Mouse (Mus musculus): ENCODE results near the gene Aqp6. TPM values are rescaled to one million over a fixed set of nuclear protein-coding genes. Genes with fewer than 3 reads are reported as not detected.

Aqp6 gene
- polyA plus RNA-seq, 1 experiment from 2014 or later = 1.3 TPM

GRCm38 (mm10) chr15:99586525-99586924 lies 14.7 kb upstream of the Aqp6 start:
- Histone ChIP-seq H3K27me3 (peaks cover 96% of the 10 kb centered on the region), H3K4me2 (replicated peaks) (no peak overlapping the region), H3K4me1 (peaks cover 25% of the 10 kb centered on the region), H3K4me3 (no peak overlapping the region), H3K27ac (no peak overlapping the region), H3K36me3 (no peaks in the 10 kb centered on the region), H3K9me3 (replicated peaks) (no peaks in the 10 kb centered on the region), H3K9ac (no peak overlapping the region)
- 90% methylated on average over 3 of the region's 3 CpGs for WGBS
- no peak for ATAC-seq (ENCODE audit: low FRiP score)

GRCm38 (mm10) chr15:99589237-99589636 lies 12.0 kb upstream of the Aqp6 start:
- H3K4me2 ChIP-seq (replicated peaks) = no peak overlapping the region
- no peak overlapping the region for H3K9ac ChIP-seq
- ATAC-seq (ENCODE audit: low FRiP score) = no peak
- H3K36me3 ChIP-seq = no peaks in the 10 kb centered on the region
- whole genome bisulfite sequencing = 2% methylated on average over 9 of the region's 9 CpGs
- peaks cover 15% of the 10 kb centered on the region for H3K4me1 ChIP-seq
- H3K27ac ChIP-seq = no peak overlapping the region
- no peaks in the 10 kb centered on the region for H3K9me3 ChIP-seq (replicated peaks)
- H3K27me3 ChIP-seq = peaks cover 99% of the 10 kb centered on the region
- H3K4me3 ChIP-seq = no peak overlapping the region

- Histone ChIP-seq H3K4me1 (peaks cover 10% of the 10 kb centered on the region), H3K4me3 (no peak overlapping the region), H3K27ac (no peak overlapping the region), H3K36me3 (no peaks in the 10 kb centered on the region), H3K4me2 (replicated peaks) (no peak overlapping the region), H3K9me3 (replicated peaks) (no peaks in the 10 kb centered on the region), H3K9ac (no peak overlapping the region), H3K27me3 (peaks cover 99% of the 10 kb centered on the region)
- WGBS = 21% methylated on average over 7 of the region's 7 CpGs
- no peak for ATAC-seq (ENCODE audit: low FRiP score)
Observed at GRCm38 (mm10) chr15:99589704-99590103, 11.5 kb upstream of the Aqp6 start.

GRCm38 (mm10) chr15:99590429-99591084 lies 10.6 kb upstream of the Aqp6 start, which contains the start of gene Aqp5:
TSS of gene Aqp5 (plus strand) at chr15:99590782.
- H3K9me3 ChIP-seq (replicated peaks) = no peaks in the 10 kb centered on the region
- peaks cover 6% of the 10 kb centered on the region for H3K4me1 ChIP-seq
- peak; percentile 74 for ATAC-seq (ENCODE audit: low FRiP score)
- 1% methylated on average over 66 of the region's 83 CpGs for WGBS
- H3K9ac ChIP-seq = peak within 1 kb of the TSS; percentile 49
- H3K27me3 ChIP-seq = peaks cover 99% of the 10 kb centered on the region
- H3K4me3 ChIP-seq = peak within 1 kb of the TSS; percentile 39
- H3K27ac ChIP-seq = no peak within 1 kb of the TSS
- peak within 1 kb of the TSS; percentile 53 for H3K4me2 ChIP-seq (replicated peaks)
- H3K36me3 ChIP-seq = no peaks in the 10 kb centered on the region

DNA sequence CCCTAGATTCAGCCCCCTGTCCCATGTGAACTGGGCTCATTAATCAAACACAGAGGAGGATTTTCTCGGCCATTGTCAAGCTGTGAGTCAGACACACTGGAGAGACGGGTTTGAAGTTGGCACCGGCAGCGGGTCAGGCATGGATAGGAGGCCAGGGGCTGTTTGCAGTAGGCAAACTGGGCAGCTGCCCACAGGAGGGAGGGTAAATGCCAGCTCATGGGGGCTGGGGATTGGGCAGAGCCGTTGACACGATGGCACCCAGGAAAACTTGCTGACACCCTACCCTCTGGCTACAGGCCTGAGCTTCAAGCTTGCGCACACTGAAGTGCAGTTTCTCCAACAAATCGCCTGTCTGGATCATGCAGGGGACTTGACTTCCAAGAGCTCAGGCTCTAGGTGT lies 9.0 kb upstream of the Aqp6 start:
- Histone ChIP-seq H3K36me3 (no peaks in the 10 kb centered on the region), H3K27ac (no peak overlapping the region), H3K4me3 (no peak overlapping the region), H3K9me3 (replicated peaks) (no peaks in the 10 kb centered on the region), H3K27me3 (peaks cover 85% of the 10 kb centered on the region), H3K9ac (no peak overlapping the region), H3K4me1 (peaks cover 16% of the 10 kb centered on the region), H3K4me2 (replicated peaks) (no peak overlapping the region)
- 63% methylated on average over 8 of the region's 8 CpGs for WGBS
- ATAC-seq (ENCODE audit: low FRiP score) = no peak

- Histone ChIP-seq H3K4me2 (replicated peaks) (no peak overlapping the region), H3K9ac (no peak overlapping the region), H3K36me3 (no peaks in the 10 kb centered on the region), H3K27me3 (peaks cover 83% of the 10 kb centered on the region), H3K4me1 (peaks cover 23% of the 10 kb centered on the region), H3K27ac (no peak overlapping the region), H3K4me3 (no peak overlapping the region), H3K9me3 (replicated peaks) (no peaks in the 10 kb centered on the region)
- ATAC-seq (ENCODE audit: low FRiP score) = no peak
- WGBS = 85% methylated on average over 5 of the region's 5 CpGs
Observed at GRCm38 (mm10) chr15:99592877-99593276, 8.3 kb upstream of the Aqp6 start.

- no peak overlapping the region for H3K4me2 ChIP-seq (replicated peaks)
- 81% methylated on average over 10 of the region's 10 CpGs for WGBS
- no peak overlapping the region for H3K9ac ChIP-seq
Observed at GRCm38 (mm10) chr15:99594951-99595350, 6.2 kb upstream of the Aqp6 start.

DNA sequence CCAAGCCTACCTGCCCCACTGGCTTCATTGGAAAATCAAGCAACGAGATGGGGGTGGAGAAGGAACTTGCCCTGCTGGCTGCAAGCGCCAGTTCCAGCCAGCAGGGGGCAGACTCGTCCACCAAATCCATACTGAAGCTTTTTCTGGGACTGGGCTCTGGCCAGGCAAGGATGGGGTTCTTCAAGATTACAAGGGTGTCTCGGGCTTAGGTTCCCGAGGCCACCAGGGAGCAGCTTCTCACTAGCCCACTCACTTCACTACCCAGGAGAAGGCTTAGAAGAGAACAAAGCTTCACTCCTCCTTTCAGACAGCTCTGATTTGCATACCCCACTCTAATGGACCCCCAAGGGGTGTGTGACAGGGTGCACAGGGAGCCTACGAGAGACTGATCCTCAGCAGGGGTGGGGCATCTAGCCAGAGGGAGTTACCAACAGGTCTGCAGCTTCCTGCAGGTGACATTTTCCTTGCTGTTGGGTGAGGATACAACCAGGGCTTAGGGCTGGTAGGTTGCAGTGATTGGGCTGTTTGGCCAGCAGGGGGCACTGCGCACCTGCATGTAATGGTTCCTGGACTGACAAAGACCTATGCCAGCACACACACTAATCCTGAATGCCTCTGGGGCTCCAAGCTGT lies 5.0 kb upstream of the Aqp6 start:
- peaks cover 41% of the 10 kb centered on the region for H3K4me1 ChIP-seq
- ATAC-seq (ENCODE audit: low FRiP score) = peak; percentile 80
- no peaks in the 10 kb centered on the region for H3K9me3 ChIP-seq (replicated peaks)
- H3K9ac ChIP-seq = no peak overlapping the region
- no peaks in the 10 kb centered on the region for H3K36me3 ChIP-seq
- no peak overlapping the region for H3K4me2 ChIP-seq (replicated peaks)
- no peak overlapping the region for H3K4me3 ChIP-seq
- H3K27ac ChIP-seq = peak overlapping the region; percentile 55
- H3K27me3 ChIP-seq = peaks cover 64% of the 10 kb centered on the region
- 1% methylated on average over 7 of the region's 7 CpGs for WGBS

More at GRCm38 (mm10) chr15:99594951-99595350, 6.2 kb upstream of the Aqp6 start:
- Histone ChIP-seq H3K27ac (no peak overlapping the region), H3K9me3 (replicated peaks) (no peaks in the 10 kb centered on the region), H3K27me3 (peaks cover 65% of the 10 kb centered on the region), H3K36me3 (no peaks in the 10 kb centered on the region), H3K4me3 (no peak overlapping the region), H3K4me1 (peaks cover 35% of the 10 kb centered on the region)
- ATAC-seq (ENCODE audit: low FRiP score) = no peak

DNA sequence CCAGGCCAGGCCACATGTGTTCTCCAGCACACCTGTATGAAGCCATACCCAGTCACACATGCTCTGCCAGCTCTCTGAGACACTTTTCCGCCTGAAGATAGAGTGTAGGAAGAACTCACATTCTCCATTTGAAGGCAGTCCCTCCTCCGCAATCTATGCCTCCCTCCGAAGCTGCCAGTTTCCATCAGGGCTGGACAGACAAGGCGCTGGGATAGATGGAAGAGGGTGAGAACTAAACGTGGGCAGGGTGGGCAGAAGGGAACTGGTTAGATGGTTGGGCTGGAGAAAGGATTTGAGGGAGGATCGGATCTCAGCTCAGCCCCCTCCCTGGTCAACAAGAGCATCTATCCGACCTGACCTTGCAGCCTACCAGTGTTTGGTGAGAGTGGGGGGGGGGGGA lies 4.4 kb upstream of the Aqp6 start:
- Histone ChIP-seq H3K27ac (peak overlapping the region; percentile 40; the same call in 1 of the 2 replicates), H3K4me2 (replicated peaks) (no peak overlapping the region), H3K9ac (no peak overlapping the region), H3K4me3 (no peak overlapping the region), H3K27me3 (peaks cover 57% of the 10 kb centered on the region), H3K36me3 (no peaks in the 10 kb centered on the region), H3K4me1 (peaks cover 48% of the 10 kb centered on the region), H3K9me3 (replicated peaks) (no peaks in the 10 kb centered on the region)
- 59% methylated on average over 7 of the region's 7 CpGs for WGBS
- ATAC-seq (ENCODE audit: low FRiP score) = no peak

DNA sequence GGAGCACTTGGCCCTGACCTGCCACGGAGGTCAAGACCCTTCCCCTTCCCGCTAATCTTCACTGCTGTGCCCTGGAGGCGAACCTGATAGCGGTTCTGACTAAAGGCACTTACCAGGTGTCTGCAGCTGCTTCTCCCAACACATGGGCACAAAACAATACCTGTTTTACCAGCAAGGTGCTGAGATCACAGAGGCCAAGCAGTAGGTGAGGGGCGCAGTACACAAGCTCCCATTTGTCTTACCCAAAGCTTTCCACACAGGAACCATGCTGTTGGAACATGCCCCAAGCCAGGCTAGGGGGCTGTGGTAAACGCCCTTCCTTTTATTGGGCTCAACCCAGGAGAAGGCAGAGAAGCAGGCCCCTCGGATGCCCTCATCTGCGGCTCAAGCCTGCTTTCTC lies 3.6 kb upstream of the Aqp6 start:
- no peaks in the 10 kb centered on the region for H3K36me3 ChIP-seq
- no peak overlapping the region for H3K4me3 ChIP-seq
- peaks cover 50% of the 10 kb centered on the region for H3K27me3 ChIP-seq
- H3K4me1 ChIP-seq = peaks cover 53% of the 10 kb centered on the region
- no peak for ATAC-seq (ENCODE audit: low FRiP score)
- H3K9ac ChIP-seq = peak overlapping the region; percentile 13; the same call in 1 of the 2 replicates
- no peak overlapping the region for H3K4me2 ChIP-seq (replicated peaks)
- H3K9me3 ChIP-seq (replicated peaks) = no peaks in the 10 kb centered on the region
- 53% methylated on average over 8 of the region's 8 CpGs for WGBS
- H3K27ac ChIP-seq = no peak overlapping the region

GRCm38 (mm10) chr15:99599245-99600070 lies 1.7 kb upstream of the Aqp6 start:
- Histone ChIP-seq H3K36me3 (no peaks in the 10 kb centered on the region), H3K9me3 (replicated peaks) (no peaks in the 10 kb centered on the region), H3K4me2 (replicated peaks) (no peak overlapping the region; the same call in 1 of the 2 replicates), H3K9ac (no peak overlapping the region), H3K4me3 (no peak overlapping the region), H3K27me3 (peaks cover 31% of the 10 kb centered on the region), H3K4me1 (peaks cover 56% of the 10 kb centered on the region), H3K27ac (peak overlapping the region; percentile 67)
- ATAC-seq (ENCODE audit: low FRiP score) = peak; percentile 44; the same call in 1 of the 2 replicates
- WGBS = 40% methylated on average over 17 of the region's 17 CpGs

GRCm38 (mm10) chr15:99601823-99602120 lies 572 bp downstream of the Aqp6 start:
- Histone ChIP-seq H3K9ac (peak overlapping the region; percentile 38; the same call in 1 of the 2 replicates), H3K9me3 (replicated peaks) (no peaks in the 10 kb centered on the region), H3K27ac (peak overlapping the region; percentile 73), H3K27me3 (peaks cover 24% of the 10 kb centered on the region), H3K4me2 (replicated peaks) (peak overlapping the region; percentile 15; the same call in 1 of the 2 replicates), H3K4me1 (peaks cover 71% of the 10 kb centered on the region), H3K4me3 (no peak overlapping the region), H3K36me3 (no peaks in the 10 kb centered on the region)
- peak; percentile 17; the same call in 1 of the 2 replicates for ATAC-seq (ENCODE audit: low FRiP score)
- 9% methylated on average over 5 of the region's 5 CpGs for WGBS
